Mouse (Mus musculus): Measurements from ENCODE around the gene Mapk7. TPM values are rescaled to one million over a fixed set of nuclear protein-coding genes. Genes with fewer than 3 reads are reported as not detected.

Gene Mapk7
- total RNA-seq, 2 experiments from 2014 or later: 8.4 to 12.9 TPM

GRCm38 (mm10) chr11:61465422-61465821, 28.8 kb downstream of the Mapk7 start:
- no peak for DNase-seq

- no peak for DNase-seq
These were observed 30.1 kb downstream of the Mapk7 start for GRCm38 (mm10) chr11:61464071-61464470.

- DNase-seq: peak; percentile 43
These were observed 44.5 kb downstream of the Mapk7 start for GRCm38 (mm10) chr11:61449499-61450292.

DNA sequence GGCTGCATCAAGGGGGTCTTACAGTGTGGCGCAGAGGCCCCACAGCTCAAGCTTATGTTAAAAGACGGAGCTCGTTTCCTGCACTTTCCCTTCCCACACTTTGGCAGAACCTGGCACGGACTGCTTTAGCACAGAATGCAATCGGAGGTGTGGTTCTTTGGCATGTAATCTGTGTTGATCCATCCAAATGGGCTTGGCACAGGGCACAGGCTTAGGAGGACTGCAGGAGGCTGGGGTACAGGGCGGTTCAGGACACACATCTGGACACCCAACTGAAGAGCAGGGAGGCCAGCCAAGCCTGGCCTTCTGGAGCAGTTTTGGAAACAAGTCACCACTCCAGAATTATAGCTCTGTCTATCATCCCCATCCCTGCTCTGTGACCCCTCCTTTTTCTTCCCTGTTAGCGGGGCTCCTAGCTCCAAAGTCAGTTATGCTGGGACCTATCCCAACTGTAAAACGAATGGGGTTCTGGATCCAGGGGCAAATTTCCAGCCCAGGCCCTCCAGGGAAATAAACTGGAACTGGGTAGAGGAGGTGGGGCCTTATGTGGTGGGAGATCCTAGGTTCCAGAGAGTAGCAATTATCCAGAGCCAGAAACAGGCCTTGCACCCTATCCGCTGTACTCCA, 45.5 kb downstream of the Mapk7 start:
- DNase-seq: peak; percentile 69

- peak; percentile 31 for DNase-seq
These were observed 46.2 kb downstream of the Mapk7 start for GRCm38 (mm10) chr11:61448041-61448440.

DNA sequence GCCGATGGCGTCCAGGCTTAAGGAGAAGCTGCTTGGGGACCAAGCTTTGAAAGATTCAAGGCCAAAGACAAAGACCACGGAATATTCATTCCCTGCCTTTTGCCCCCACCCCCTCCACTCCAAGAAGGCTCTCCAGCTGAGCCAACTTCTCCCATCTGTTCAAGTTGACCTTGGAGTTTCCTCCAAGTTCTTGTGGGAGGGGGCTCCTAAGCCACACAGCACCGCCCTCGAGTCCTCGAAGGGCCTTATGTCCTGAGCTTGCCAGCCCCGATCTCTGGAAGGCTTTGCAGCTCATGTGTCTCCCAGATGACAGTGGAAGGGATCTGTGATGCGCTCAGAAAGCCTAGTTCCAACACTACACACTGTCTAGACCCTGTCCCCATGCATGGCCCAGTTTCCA, 46.9 kb downstream of the Mapk7 start:
- DNase-seq: peak; percentile 24

DNA sequence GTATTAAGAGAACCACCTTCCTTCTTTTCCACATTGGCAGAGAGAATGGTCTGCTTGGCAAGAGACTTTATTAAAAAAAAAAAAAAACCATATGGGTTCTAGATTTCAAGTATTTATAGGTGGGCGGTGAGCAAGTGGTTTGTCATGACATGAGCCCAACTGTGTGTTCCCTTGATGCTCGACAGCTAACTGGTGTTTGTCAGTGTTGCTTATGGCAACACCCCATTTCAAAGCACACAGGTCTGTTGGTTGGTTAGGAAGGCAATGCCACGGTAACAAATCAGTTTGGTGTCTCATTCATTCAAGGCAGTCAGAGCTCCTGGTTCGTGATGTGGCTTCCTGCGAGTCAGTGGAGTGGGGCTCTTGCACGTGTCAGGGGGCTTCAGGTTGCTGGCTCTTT, 50.4 kb downstream of the Mapk7 start:
- DNase-seq: no peak

DNA sequence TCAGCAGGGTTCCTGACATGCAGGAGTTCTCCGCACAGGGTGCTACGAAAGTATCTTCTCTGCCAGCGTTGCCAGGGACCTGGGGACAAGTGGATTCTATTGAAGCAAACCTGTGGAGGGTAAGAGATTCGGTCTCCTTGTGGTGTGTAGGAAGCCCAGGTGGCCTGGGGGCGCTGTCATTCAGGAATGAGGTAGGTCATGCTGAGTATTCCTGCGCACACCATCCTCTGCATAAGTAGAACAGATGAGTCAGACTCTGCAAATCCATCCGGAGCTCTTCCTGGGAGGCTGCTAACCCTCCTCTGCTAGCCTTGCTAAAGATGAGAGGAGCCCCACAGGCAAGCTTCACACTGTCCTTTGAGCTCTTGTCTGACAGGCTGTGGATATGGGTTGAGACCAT, 52.5 kb downstream of the Mapk7 start:
- no peak for DNase-seq

GRCm38 (mm10) chr11:61440416-61440815, 53.8 kb downstream of the Mapk7 start:
- DNase-seq: no peak

- DNase-seq: no peak
These were observed 55.0 kb downstream of the Mapk7 start for GRCm38 (mm10) chr11:61439170-61439569.

Other genes with a start within 250 kb of the Mapk7 start
- 10 to 100 TPM; 18.6 to 22.6 TPM for gene Aldh3a2, start 226.9 kb downstream of the Mapk7 start, total RNA-seq (2021)
- gene Slc47a2, start 151.5 kb downstream of the Mapk7 start, total RNA-seq (2021): not detected
- 1 to 10 TPM; 4.2 to 5.0 TPM for gene Slc47a1, start 116.1 kb downstream of the Mapk7 start, total RNA-seq (2021)
- gene Rnf112, start 40.3 kb downstream of the Mapk7 start, total RNA-seq (2021): 1 to 10 TPM; 2.0 to 2.6 TPM
- gene Mfap4, start 9.0 kb downstream of the Mapk7 start, total RNA-seq (2021): 100 to 1,000 TPM; 245 to 288 TPM
- 1 to 10 TPM; 5.9 to 9.7 TPM for gene B9d1, start 10.7 kb upstream of the Mapk7 start, total RNA-seq (2021)
- gene Epn2, start 85.3 kb upstream of the Mapk7 start, total RNA-seq (2021): 10 to 100 TPM; 25.0 to 29.2 TPM
- gene Grap, start 158.9 kb upstream of the Mapk7 start, total RNA-seq (2021): 1 to 10 TPM; 7.0 to 8.0 TPM
- gene Fam83g, start 189.7 kb upstream of the Mapk7 start, total RNA-seq (2021): under 1 TPM; 0.16 to 0.41 TPM
- not detected for gene Slc5a10, start 226.4 kb upstream of the Mapk7 start, total RNA-seq (2021)